Mouse (Mus musculus) neural tube, embryonic 14.5 days (tissue): ENCODE measurements around the gene Dnajc17. TPM values are rescaled to one million over a fixed set of nuclear protein-coding genes. Genes with fewer than 3 reads are reported as not detected.

ENCODE experiments used
- ATAC-seq: fragments of 200-750 bp; cut with Nextera tagmentation; 2 replicates; pipeline ENCODE4 v1.8.0; 2017; ENCODE audit warnings: low read depth, mild to moderate bottlenecking, moderate TSS enrichment, moderate library complexity
- H3K27ac ChIP-seq: fragments of 300-500 bp; sonication (generic); 2 replicates; pipeline ENCODE4 v1.5.1; 2014; ENCODE audit warnings: low read depth, mild to moderate bottlenecking, control low read depth, low read length, moderate library complexity, mixed read lengths
- H3K27me3 ChIP-seq: fragments of 300-500 bp; sonication (generic); 2 replicates; pipeline ENCODE4 v1.6.1; 2014; ENCODE audit warnings: low read length; ENCODE audit not compliant: control insufficient read depth, insufficient read depth
- H3K36me3 ChIP-seq: fragments of 300-500 bp; sonication (generic); 2 replicates; pipeline ENCODE4 v1.6.1; 2014; ENCODE audit warnings: low read length, mixed read lengths; ENCODE audit not compliant: control insufficient read depth, insufficient read depth
- H3K4me1 ChIP-seq: fragments of 300-500 bp; sonication (generic); 2 replicates; pipeline ENCODE4 v1.6.1; 2014; ENCODE audit warnings: low read length; ENCODE audit not compliant: control insufficient read depth, insufficient read depth
- H3K4me2 ChIP-seq: fragments of 300-500 bp; sonication (generic); 2 replicates; pipeline ENCODE4 v1.6.1; 2014; ENCODE audit warnings: mild to moderate bottlenecking, low read depth, low read length, control low read depth
- H3K4me3 ChIP-seq: fragments of 300-500 bp; sonication (generic); 2 replicates; pipeline ENCODE4 v1.5.1; 2014; ENCODE audit warnings: low read depth, low read length, control low read depth, mixed read lengths
- H3K9ac ChIP-seq: fragments of 300-500 bp; sonication (generic); replicated peaks from 2 replicates; pipeline ENCODE4 v1.6.1; 2014; ENCODE audit warnings: low read depth, mild to moderate bottlenecking, control low read depth, low read length, mixed read lengths
- H3K9me3 ChIP-seq: fragments of 300-500 bp; sonication (generic); 2 replicates; pipeline ENCODE4 v1.6.1; 2016; ENCODE audit warnings: low read length; ENCODE audit not compliant: control insufficient read depth
- WGBS: fragments of 180-500 bp; shearing (Covaris S2); extraction: QIAGEN DNeasy Blood & Tissue Kit; methylation state at CpG from one replicate; pipeline ENCODE4 v1.1.7; 2014; 5-methylcytosine and 5-hydroxymethylcytosine counted together
- polyA plus RNA-seq: library from polyadenylated mRNA; unstranded; fragments of >200 nt; fragmentation: Nextera tagmentation; extraction: Ambion mirVana; gene quantifications from 2 replicates; pipeline ENCODE4 v1.2.1, GENCODE M21; 2014

Dnajc17 gene
- polyA plus RNA-seq, 1 experiment from 2014 or later: 24.0 TPM

GRCm38 (mm10) chr2:119182914-119183313, 25.7 kb downstream of the Dnajc17 start:
- Histone ChIP-seq H3K27ac (no peak overlapping the region), H3K9ac (no peak overlapping the region), H3K9me3 (no peaks in the 10 kb centered on the region), H3K27me3 (no peaks in the 10 kb centered on the region), H3K36me3 (peaks cover 28% of the 10 kb centered on the region), H3K4me2 (no peak overlapping the region), H3K4me1 (no peaks in the 10 kb centered on the region), H3K4me3 (no peak overlapping the region)
- ATAC-seq: no peak
- WGBS: 73% methylated on average over 7 of the region's 7 CpGs

- no peak for ATAC-seq
Observed at GRCm38 (mm10) chr2:119177384-119177939, 31.1 kb downstream of the Dnajc17 start.

GRCm38 (mm10) chr2:119176761-119177160, 31.8 kb downstream of the Dnajc17 start:
- H3K27me3 ChIP-seq: no peaks in the 10 kb centered on the region
- H3K27ac ChIP-seq: no peak overlapping the region
- ATAC-seq: no peak
- H3K4me1 ChIP-seq: peaks cover 14% of the 10 kb centered on the region
- no peaks in the 10 kb centered on the region for H3K9me3 ChIP-seq
- peaks cover 12% of the 10 kb centered on the region; the same call in 1 of the 2 replicates for H3K36me3 ChIP-seq
- no peak overlapping the region for H3K4me2 ChIP-seq
- H3K9ac ChIP-seq: no peak overlapping the region
- H3K4me3 ChIP-seq: no peak overlapping the region
- WGBS: 61% methylated on average over 3 of the region's 3 CpGs

More at GRCm38 (mm10) chr2:119177384-119177939, 31.1 kb downstream of the Dnajc17 start:
- Histone ChIP-seq H3K27ac (no peak overlapping the region), H3K9ac (no peak overlapping the region), H3K4me2 (no peak overlapping the region), H3K4me1 (peaks cover 13% of the 10 kb centered on the region), H3K36me3 (peaks cover 12% of the 10 kb centered on the region; the same call in 1 of the 2 replicates), H3K9me3 (no peaks in the 10 kb centered on the region), H3K27me3 (no peaks in the 10 kb centered on the region), H3K4me3 (no peak overlapping the region)
- 89% methylated on average over 5 of the region's 5 CpGs for WGBS

GRCm38 (mm10) chr2:119175614-119176013, 33.0 kb downstream of the Dnajc17 start:
- no peak overlapping the region for H3K4me2 ChIP-seq
- no peak overlapping the region for H3K9ac ChIP-seq
- H3K4me3 ChIP-seq: no peak overlapping the region
- no peak overlapping the region for H3K27ac ChIP-seq
- ATAC-seq: no peak
- H3K36me3 ChIP-seq: peaks cover 12% of the 10 kb centered on the region; the same call in 1 of the 2 replicates
- no peaks in the 10 kb centered on the region for H3K9me3 ChIP-seq
- H3K27me3 ChIP-seq: no peaks in the 10 kb centered on the region
- 76% methylated on average over 6 of the region's 6 CpGs for WGBS
- peaks cover 14% of the 10 kb centered on the region for H3K4me1 ChIP-seq

GRCm38 (mm10) chr2:119174866-119175265, 33.7 kb downstream of the Dnajc17 start:
- H3K27me3 ChIP-seq: no peaks in the 10 kb centered on the region
- H3K4me2 ChIP-seq: no peak overlapping the region
- no peak overlapping the region for H3K4me3 ChIP-seq
- H3K9ac ChIP-seq: no peak overlapping the region
- 59% methylated on average over 14 of the region's 14 CpGs for WGBS
- H3K9me3 ChIP-seq: no peaks in the 10 kb centered on the region
- peaks cover 4% of the 10 kb centered on the region; the same call in 1 of the 2 replicates for H3K36me3 ChIP-seq
- H3K27ac ChIP-seq: no peak overlapping the region
- ATAC-seq: no peak
- H3K4me1 ChIP-seq: peaks cover 14% of the 10 kb centered on the region

- Histone ChIP-seq H3K4me1 (peaks cover 14% of the 10 kb centered on the region), H3K27me3 (no peaks in the 10 kb centered on the region), H3K27ac (no peak within 1 kb of the TSS), H3K4me2 (no peak within 1 kb of the TSS; the same call in 1 of the 2 replicates), H3K4me3 (no peak within 1 kb of the TSS), H3K9ac (no peak within 1 kb of the TSS), H3K36me3 (no peaks in the 10 kb centered on the region), H3K9me3 (no peaks in the 10 kb centered on the region)
- 33% methylated on average over 8 of the region's 8 CpGs for WGBS
- no peak for ATAC-seq
Observed at GRCm38 (mm10) chr2:119173991-119174651, 34.5 kb downstream of the Dnajc17 start, which contains the start of gene Gm14137. Gm14137 (plus strand) TSS chr2:119174509.

GRCm38 (mm10) chr2:119172862-119173576, 35.6 kb downstream of the Dnajc17 start:
- Histone ChIP-seq H3K27ac (peak overlapping the region; percentile 40; the same call in 1 of the 2 replicates), H3K9ac (0 out of 2 replicates have a peak overlapping the region, but pooled peaks have one; percentile 37), H3K9me3 (no peaks in the 10 kb centered on the region), H3K4me2 (peak overlapping the region; percentile 21), H3K27me3 (no peaks in the 10 kb centered on the region), H3K4me3 (no peak overlapping the region), H3K4me1 (peaks cover 14% of the 10 kb centered on the region), H3K36me3 (no peaks in the 10 kb centered on the region)
- 8% methylated on average over 13 of the region's 13 CpGs for WGBS
- ATAC-seq: peak; percentile 62

- no peak overlapping the region for H3K4me2 ChIP-seq
- peaks cover 19% of the 10 kb centered on the region for H3K4me1 ChIP-seq
- 71% methylated on average over 7 of the region's 7 CpGs for WGBS
- peaks cover 5% of the 10 kb centered on the region; the same call in 1 of the 2 replicates for H3K27me3 ChIP-seq
- H3K36me3 ChIP-seq: no peaks in the 10 kb centered on the region
- peak; percentile 15; the same call in 1 of the 2 replicates for ATAC-seq
- H3K9ac ChIP-seq: no peak overlapping the region
- no peak overlapping the region for H3K4me3 ChIP-seq
- H3K9me3 ChIP-seq: no peaks in the 10 kb centered on the region
- no peak overlapping the region for H3K27ac ChIP-seq
Observed at GRCm38 (mm10) chr2:119172446-119172845, 36.1 kb downstream of the Dnajc17 start.
